Mouse (Mus musculus) effector memory CD4-positive, alpha-beta T cell, adult 5 months (primary cell): Measurements from ENCODE around the gene Gm28042. TPM values are rescaled to one million over a fixed set of nuclear protein-coding genes. Genes with fewer than 3 reads are reported as not detected.

Source experiments
- polyA plus RNA-seq: library from polyadenylated mRNA; unstranded; fragments of 100-300 nt; shearing (Covaris generic); gene quantifications from one replicate; pipeline ENCODE4 v1.2.1, GENCODE M21; 2017

Gene Gm28042
- 2.2 TPM for polyA plus RNA-seq

DNA sequence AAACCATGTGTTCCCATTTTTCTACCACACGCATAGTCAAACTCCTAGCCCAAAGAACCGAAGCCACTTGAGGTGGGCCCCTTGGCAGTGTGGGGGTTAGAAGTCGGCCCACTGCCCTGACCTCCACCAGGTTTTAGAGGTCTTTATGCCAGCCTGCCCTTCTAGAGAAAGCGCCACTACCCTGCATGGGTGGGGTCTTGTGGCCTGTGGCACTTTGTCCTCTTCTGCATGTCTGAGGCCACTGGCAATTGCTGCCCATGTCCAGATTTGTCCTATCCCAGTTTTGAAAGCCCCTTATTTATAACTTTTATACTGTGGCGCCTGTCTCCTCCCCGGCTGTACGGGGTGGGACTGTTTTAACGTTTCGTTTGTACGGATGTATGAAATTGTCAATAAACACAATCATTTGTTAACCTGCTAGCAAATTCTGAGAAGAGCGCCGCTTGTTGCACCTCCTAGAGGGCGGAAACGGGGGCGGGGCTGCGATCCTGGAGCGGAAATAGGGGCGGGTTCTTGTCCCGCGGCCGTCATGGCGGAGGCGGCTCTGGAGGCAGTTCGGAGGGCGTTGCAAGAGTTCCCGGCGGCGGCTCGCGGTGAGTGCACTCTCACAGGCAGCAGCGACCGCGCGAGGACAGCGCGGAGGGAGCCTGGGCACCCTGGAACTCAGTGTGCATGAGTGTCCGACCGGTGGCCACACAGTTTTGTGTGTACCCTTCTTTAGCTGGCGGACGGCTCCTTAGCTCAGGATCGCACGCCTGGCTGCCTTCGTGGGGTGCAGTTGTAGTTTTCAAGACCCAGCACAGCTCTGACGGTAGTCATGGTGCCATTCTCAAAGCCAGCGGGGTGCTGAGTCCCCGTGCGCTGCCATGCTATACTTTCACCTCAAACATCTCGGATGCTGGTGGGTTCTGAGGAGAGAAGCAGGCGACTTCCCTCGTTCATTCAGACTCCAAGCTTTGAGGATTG, at the start of gene Gm28042, which contains the start of gene Jmjd7:
Gene Gm28042, plus strand, starts transcription at position 510 of the 966 bp plus-strand sequence.
Gene Jmjd7, plus strand, starts transcription at position 500 of the 966 bp plus-strand sequence.

DNA sequence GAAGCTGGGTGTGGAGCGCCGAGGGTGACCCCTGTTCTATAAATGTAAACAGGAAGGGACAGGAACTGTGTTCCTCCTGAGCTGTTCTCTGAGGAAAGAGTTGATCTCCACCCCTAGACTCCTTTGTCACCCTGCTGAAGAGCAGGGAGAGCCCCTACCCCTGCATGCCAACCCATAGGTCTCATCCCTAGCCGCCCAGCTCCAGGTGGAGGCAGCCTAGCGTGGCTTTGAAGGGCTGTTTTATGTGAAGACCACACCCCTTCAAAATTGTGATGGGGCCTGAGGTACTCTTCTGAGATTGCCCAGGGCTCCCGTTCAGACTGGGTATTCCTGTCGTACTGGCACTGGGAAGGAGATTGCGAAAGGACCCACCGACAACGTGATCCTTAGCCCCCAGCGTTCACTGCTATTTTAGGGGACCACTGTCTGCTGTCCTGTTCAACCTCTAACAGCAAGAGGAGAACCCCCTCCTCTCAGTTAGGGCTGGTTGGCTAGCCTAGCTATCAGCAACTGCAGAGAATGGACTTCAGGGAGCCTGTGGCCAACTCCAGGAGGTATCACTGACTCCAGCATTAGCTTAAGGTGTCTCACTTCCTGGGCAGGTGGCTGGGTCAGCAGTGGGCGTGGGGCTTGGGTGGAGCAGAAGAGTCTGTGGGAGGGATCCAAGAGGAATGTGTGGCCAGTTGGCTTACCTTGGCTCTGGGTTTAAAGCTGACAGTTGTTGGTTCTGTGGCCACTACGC, 5.6 kb downstream of the Gm28042 start, which contains the start of gene Pla2g4b:
Gene Pla2g4b, plus strand, starts transcription at position 692 of the 742 bp plus-strand sequence.

Other genes with a start within 250 kb of the Gm28042 start
- 24.5 TPM for gene Rpap1, start 240.0 kb upstream of the Gm28042 start, polyA plus RNA-seq
- gene Tyro3, start 229.8 kb upstream of the Gm28042 start, polyA plus RNA-seq, result 4.8 TPM
- gene Mga, start 130.3 kb upstream of the Gm28042 start, polyA plus RNA-seq, result 36.8 TPM
- gene Mapkbp1, start 54.8 kb upstream of the Gm28042 start, polyA plus RNA-seq, result 4.7 TPM
- gene Jmjd7, start within 50 bp of the Gm28042 start, polyA plus RNA-seq, result 6.0 TPM
- gene Pla2g4b, start 5.9 kb downstream of the Gm28042 start, polyA plus RNA-seq, result 0.99 TPM
- gene Ehd4, start 127.1 kb downstream of the Gm28042 start, polyA plus RNA-seq, result 17.0 TPM
- gene Pla2g4e, start 217.8 kb downstream of the Gm28042 start, polyA plus RNA-seq, result not detected